Mouse (Mus musculus): Measurements from ENCODE around the gene Dhx58. TPM values are rescaled to one million over a fixed set of nuclear protein-coding genes. Genes with fewer than 3 reads are reported as not detected.
"Not testable (repeated sequence)": the region's sequence is repeated elsewhere in the genome, so short reads cannot be mapped to it uniquely, and the experiment has no call there.

The Dhx58 gene
- polyA plus RNA-seq, 1 experiment from 2014 or later = 3.9 TPM

DNA sequence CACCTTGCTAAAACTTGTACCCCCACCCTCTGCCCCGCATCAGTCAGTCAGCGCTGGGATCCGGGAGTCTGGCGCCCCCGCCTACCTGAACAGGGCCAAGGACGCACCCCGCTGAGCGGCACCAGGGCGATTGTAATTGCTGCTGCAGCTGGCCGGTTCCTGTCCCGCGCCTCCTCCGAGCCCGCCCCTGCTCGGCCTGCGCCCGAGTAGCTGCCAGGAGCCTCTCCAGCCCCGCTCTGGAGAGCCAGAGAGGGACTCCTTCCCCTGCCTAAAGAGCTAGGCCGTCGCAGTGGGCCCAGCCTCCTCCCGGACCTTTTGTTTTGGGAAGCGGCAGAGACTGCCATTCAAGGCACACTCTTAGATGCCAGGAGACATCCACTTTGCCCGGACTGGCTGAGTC, 30.9 kb downstream of the Dhx58 start:
- no peak overlapping the region for H3K4me3 ChIP-seq (ENCODE audit: low read depth, low read length)
- no peak overlapping the region for H3K27ac ChIP-seq (ENCODE audit: low read depth)
- DNase-seq (peak; percentile 20), ATAC-seq (no peak)
- H3K27me3 ChIP-seq (ENCODE audit: insufficient read depth, low read length) = peaks cover 8% of the 10 kb centered on the region; the same call in 1 of the 2 replicates
- WGBS (ENCODE audit: insufficient replicate concordance) = 11% methylated on average over 23 of the region's 23 CpGs
- no peaks in the 10 kb centered on the region for H3K9me3 ChIP-seq (ENCODE audit: low read length)
- no peaks in the 10 kb centered on the region for H3K36me3 ChIP-seq (replicated peaks; ENCODE audit: insufficient read depth, low read length)
- H3K9ac ChIP-seq (replicated peaks) = no peak overlapping the region
- H3K4me1 ChIP-seq (ENCODE audit: insufficient read depth) = no peaks in the 10 kb centered on the region
- H3K4me2 ChIP-seq (ENCODE audit: low read depth, low read length) = no peak overlapping the region
- TF ChIP-seq EP300 (IDR thresholded peaks at IDR 0.05; ENCODE audit: low read depth) (no peak), CTCF (IDR thresholded peaks at IDR 0.05; ENCODE audit: low read depth) (no peak)

DNA sequence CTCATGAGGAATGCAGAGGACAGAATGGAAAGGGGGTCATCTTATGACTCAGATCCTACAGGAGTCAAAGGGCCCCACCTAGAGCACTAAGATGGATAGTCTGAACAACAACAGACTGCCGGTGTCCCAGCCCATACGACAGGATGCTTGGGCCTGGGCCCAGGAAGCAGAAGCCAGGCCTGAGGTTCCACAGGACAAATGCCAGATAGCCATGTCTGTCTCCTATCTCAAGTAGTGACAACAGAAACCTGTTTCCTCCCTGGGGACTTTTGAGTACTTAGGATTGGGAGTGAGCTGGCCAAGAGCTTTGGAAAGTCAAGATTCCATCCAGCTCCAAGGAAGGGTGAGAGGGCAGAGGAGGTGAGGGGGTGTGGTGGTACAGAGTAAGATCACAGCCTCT, 32.1 kb downstream of the Dhx58 start:
- H3K27ac ChIP-seq (ENCODE audit: low read depth) = no peak overlapping the region
- TF ChIP-seq CTCF (IDR thresholded peaks at IDR 0.05; ENCODE audit: low read depth) (no peak), EP300 (IDR thresholded peaks at IDR 0.05; ENCODE audit: low read depth) (no peak)
- whole genome bisulfite sequencing (ENCODE audit: insufficient replicate concordance) = 48% methylated on average over 2 of the region's 2 CpGs
- no peak overlapping the region for H3K9ac ChIP-seq (replicated peaks)
- no peak for ATAC-seq
- no peak for DNase-seq
- H3K4me2 ChIP-seq (ENCODE audit: low read depth, low read length) = no peak overlapping the region
- H3K36me3 ChIP-seq (replicated peaks; ENCODE audit: insufficient read depth, low read length) = no peaks in the 10 kb centered on the region
- H3K27me3 ChIP-seq (ENCODE audit: insufficient read depth, low read length) = peaks cover 8% of the 10 kb centered on the region; the same call in 1 of the 2 replicates
- H3K4me3 ChIP-seq (ENCODE audit: low read depth, low read length) = no peak overlapping the region
- H3K9me3 ChIP-seq (ENCODE audit: low read length) = no peaks in the 10 kb centered on the region
- no peaks in the 10 kb centered on the region for H3K4me1 ChIP-seq (ENCODE audit: insufficient read depth)

DNA sequence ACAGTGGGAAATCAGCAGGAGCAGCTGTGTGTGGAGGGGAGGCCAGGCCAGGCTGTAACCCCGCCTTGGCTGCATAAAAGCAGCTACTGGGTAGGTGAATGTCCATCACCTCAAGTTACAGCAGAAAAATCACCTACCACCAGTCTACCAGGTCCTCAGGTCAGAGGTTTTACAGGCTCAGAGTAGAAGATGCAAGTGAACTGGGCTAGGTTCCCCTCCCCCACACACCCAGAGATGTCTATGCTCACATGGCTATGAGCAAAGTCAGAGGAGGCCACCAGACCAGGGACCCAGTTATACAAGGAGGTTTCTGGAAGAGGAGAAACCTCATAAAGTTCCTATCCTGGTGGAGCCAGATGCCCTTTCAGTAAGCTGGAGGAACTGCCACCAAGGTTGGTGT, 33.0 kb downstream of the Dhx58 start:
- Histone ChIP-seq H3K36me3 (replicated peaks; ENCODE audit: insufficient read depth, low read length) (no peaks in the 10 kb centered on the region), H3K4me1 (ENCODE audit: insufficient read depth) (no peaks in the 10 kb centered on the region), H3K27ac (ENCODE audit: low read depth) (no peak overlapping the region), H3K4me2 (ENCODE audit: low read depth, low read length) (no peak overlapping the region), H3K9ac (replicated peaks) (no peak overlapping the region), H3K4me3 (ENCODE audit: low read depth, low read length) (no peak overlapping the region), H3K9me3 (ENCODE audit: low read length) (no peaks in the 10 kb centered on the region), H3K27me3 (ENCODE audit: insufficient read depth, low read length) (peaks cover 8% of the 10 kb centered on the region; the same call in 1 of the 2 replicates)
- WGBS (ENCODE audit: insufficient replicate concordance) = 90% methylated on average over 1 of the region's 1 CpGs
- TF ChIP-seq EP300 (IDR thresholded peaks at IDR 0.05; ENCODE audit: low read depth) (no peak), CTCF (IDR thresholded peaks at IDR 0.05; ENCODE audit: low read depth) (no peak)
- ATAC-seq (no peak), DNase-seq (no peak)

DNA sequence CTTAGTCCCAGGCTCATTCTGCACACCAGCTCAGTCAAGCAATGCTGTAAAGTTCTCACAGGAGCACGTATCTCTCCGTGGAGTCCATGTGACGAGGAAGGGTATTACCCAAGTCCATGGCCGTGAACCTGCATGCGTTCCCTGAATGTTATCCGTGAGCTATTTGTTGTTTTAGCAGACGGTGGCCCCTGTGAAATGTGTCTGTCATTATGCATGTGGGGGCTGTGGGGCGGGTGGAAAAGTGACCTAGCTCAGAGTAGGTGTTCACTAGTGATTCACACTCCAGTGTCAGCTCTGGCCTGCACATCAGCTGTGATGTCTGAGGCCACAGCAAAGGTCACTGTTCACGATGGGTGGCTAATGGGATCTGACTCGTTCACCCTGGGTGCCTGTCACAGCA, 44.3 kb downstream of the Dhx58 start:
- H3K27me3 ChIP-seq (ENCODE audit: insufficient read depth, low read length) = no peaks in the 10 kb centered on the region
- H3K4me3 ChIP-seq (ENCODE audit: low read depth, low read length) = no peak overlapping the region
- no peak overlapping the region for H3K27ac ChIP-seq (ENCODE audit: low read depth)
- no peak overlapping the region for H3K4me2 ChIP-seq (ENCODE audit: low read depth, low read length)
- no peaks in the 10 kb centered on the region for H3K36me3 ChIP-seq (replicated peaks; ENCODE audit: insufficient read depth, low read length)
- H3K4me1 ChIP-seq (ENCODE audit: insufficient read depth) = no peaks in the 10 kb centered on the region
- TF ChIP-seq EP300 (IDR thresholded peaks at IDR 0.05; ENCODE audit: low read depth) (no peak), CTCF (IDR thresholded peaks at IDR 0.05; ENCODE audit: low read depth) (no peak)
- ATAC-seq (no peak), DNase-seq (no peak)
- H3K9me3 ChIP-seq (ENCODE audit: low read length) = no peaks in the 10 kb centered on the region
- no peak overlapping the region for H3K9ac ChIP-seq (replicated peaks)
- WGBS (ENCODE audit: insufficient replicate concordance) = 74% methylated on average over 10 of the region's 10 CpGs

DNA sequence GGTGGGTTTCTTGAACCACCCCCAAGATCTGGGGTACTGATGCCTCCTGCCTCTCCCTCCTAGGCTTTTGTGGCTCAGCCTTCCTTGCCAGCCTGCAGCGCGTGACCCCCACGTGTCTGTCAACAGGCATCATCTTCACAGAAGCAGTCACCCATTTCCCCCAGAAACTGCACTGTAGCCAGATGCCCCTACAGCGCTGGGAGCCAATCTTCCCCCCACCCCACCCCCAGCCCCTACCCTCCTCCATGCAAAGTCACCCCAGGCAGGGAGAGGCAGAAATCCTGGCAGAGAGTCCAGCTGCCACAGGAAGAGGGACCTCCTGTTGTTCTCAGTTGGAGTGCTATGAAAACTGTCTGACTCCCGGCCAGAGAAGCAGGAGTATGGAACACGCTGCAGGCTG, 47.6 kb downstream of the Dhx58 start:
- TF ChIP-seq EP300 (IDR thresholded peaks at IDR 0.05; ENCODE audit: low read depth) = no peak
- TF ChIP-seq CTCF (IDR thresholded peaks at IDR 0.05; ENCODE audit: low read depth) = no peak
- Histone ChIP-seq H3K9ac (replicated peaks) (no peak overlapping the region), H3K4me1 (ENCODE audit: insufficient read depth) (no peaks in the 10 kb centered on the region), H3K4me3 (ENCODE audit: low read depth, low read length) (no peak overlapping the region), H3K9me3 (ENCODE audit: low read length) (no peaks in the 10 kb centered on the region), H3K4me2 (ENCODE audit: low read depth, low read length) (no peak overlapping the region), H3K27ac (ENCODE audit: low read depth) (no peak overlapping the region), H3K27me3 (ENCODE audit: insufficient read depth, low read length) (peaks cover 3% of the 10 kb centered on the region; the same call in 1 of the 2 replicates), H3K36me3 (replicated peaks; ENCODE audit: insufficient read depth, low read length) (no peaks in the 10 kb centered on the region)
- DNase-seq = no peak
- WGBS (ENCODE audit: insufficient replicate concordance) = 17% methylated on average over 6 of the region's 6 CpGs
- ATAC-seq = no peak

DNA sequence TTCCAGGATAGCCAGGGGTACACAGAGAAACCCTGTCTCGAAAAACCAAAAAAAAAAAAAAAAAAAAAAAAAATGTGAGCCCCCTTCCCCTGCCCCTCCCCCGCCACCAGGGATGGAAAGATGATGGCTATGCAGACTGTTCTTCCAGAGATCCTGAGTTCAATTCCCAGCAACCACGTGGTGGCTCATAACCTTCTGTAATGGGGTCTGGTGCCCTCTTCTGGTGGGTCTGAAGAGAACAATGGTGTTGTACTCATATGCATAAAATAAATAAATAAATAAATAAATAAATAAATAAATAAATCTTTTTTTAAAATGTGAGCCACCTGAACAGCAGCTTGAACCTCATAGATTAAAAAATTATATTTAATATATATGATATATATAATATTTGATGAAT, 48.5 kb downstream of the Dhx58 start:
- not testable (repeated sequence) for ATAC-seq; H3K36me3 ChIP-seq (replicated peaks; ENCODE audit: insufficient read depth, low read length); H3K9me3 ChIP-seq (ENCODE audit: low read length); H3K4me3 ChIP-seq (ENCODE audit: low read depth, low read length); H3K9ac ChIP-seq (replicated peaks); DNase-seq; H3K4me1 ChIP-seq (ENCODE audit: insufficient read depth); H3K4me2 ChIP-seq (ENCODE audit: low read depth, low read length); H3K27me3 ChIP-seq (ENCODE audit: insufficient read depth, low read length); H3K27ac ChIP-seq (ENCODE audit: low read depth)
- WGBS (ENCODE audit: insufficient replicate concordance) = 47% methylated on average over 2 of the region's 3 CpGs
- TF ChIP-seq CTCF (IDR thresholded peaks at IDR 0.05; ENCODE audit: low read depth) = peak; percentile 41; the same call in 1 of the 2 replicates

DNA sequence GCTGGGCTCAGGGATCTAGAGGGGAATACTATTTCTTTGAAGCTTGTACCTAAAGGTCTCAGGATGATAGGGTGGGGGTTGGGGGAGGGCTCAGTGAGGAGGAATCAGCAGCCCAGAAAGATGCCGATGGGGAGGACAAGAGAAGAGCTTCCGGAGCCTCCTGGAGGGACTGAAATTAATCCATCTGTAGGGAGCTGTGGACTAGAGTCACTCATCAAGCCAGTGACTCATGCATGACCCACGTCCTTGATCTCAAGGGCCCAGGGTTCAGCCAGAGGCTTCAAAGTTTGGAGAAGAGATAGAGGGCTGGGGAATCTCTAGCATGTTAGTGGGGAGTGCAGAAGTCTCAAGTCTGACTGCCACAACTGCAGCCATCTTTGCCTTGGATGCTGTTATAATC, 52.3 kb downstream of the Dhx58 start:
- Histone ChIP-seq H3K9ac (replicated peaks) (no peak overlapping the region), H3K4me3 (ENCODE audit: low read depth, low read length) (no peak overlapping the region), H3K4me1 (ENCODE audit: insufficient read depth) (no peaks in the 10 kb centered on the region), H3K27ac (ENCODE audit: low read depth) (no peak overlapping the region), H3K27me3 (ENCODE audit: insufficient read depth, low read length) (peaks cover 18% of the 10 kb centered on the region; the same call in 1 of the 2 replicates), H3K9me3 (ENCODE audit: low read length) (no peaks in the 10 kb centered on the region), H3K36me3 (replicated peaks; ENCODE audit: insufficient read depth, low read length) (no peaks in the 10 kb centered on the region), H3K4me2 (ENCODE audit: low read depth, low read length) (no peak overlapping the region)
- ATAC-seq (no peak), DNase-seq (no peak)
- whole genome bisulfite sequencing (ENCODE audit: insufficient replicate concordance) = 35% methylated on average over 3 of the region's 3 CpGs
- TF ChIP-seq EP300 (IDR thresholded peaks at IDR 0.05; ENCODE audit: low read depth) = no peak
- TF ChIP-seq CTCF (IDR thresholded peaks at IDR 0.05; ENCODE audit: low read depth) = no peak

Data from liver, postnatal 0 days (tissue).